Comparison of ENCODE assay signal across 7 mouse cellular contexts in genomic region chr10:82047597-82048459, GRCm38 (mm10). TPM values are rescaled to one million over a fixed set of nuclear protein-coding genes. Genes with fewer than 3 reads are reported as not detected.
DNase-seq lines count a peak whose midpoint lies in the region; ATAC-seq and TF ChIP-seq lines count a peak whose summit lies in the region.

TSS of gene Zfp873 (plus strand) at chr10:82048123.

- peak within 1 kb of the TSS; percentile 86 for H3K27ac ChIP-seq in intestine, postnatal 0 days (ENCODE audit: low read depth, low read length)
- peak within 1 kb of the TSS; percentile 95 for H3K27ac ChIP-seq in midbrain, embryonic 12.5 days (replicated peaks)
- H3K27ac ChIP-seq in small intestine, adult 2 months (ENCODE audit: insufficient read depth, low read depth, low read length), result peak within 1 kb of the TSS; percentile 85

- 0 out of 2 replicates have a peak, but pooled peaks cover 3% of the 10 kb centered on the region for H3K36me3 ChIP-seq in intestine, postnatal 0 days (ENCODE audit: control insufficient read depth, insufficient read depth)
- peaks cover 7% of the 10 kb centered on the region for H3K36me3 ChIP-seq in midbrain, embryonic 12.5 days
- no peaks in the 10 kb centered on the region for H3K36me3 ChIP-seq in small intestine, adult 2 months (ENCODE audit: control insufficient read depth, insufficient read depth, low read length)

- H3K4me2 ChIP-seq in intestine, postnatal 0 days (replicated peaks; ENCODE audit: low read depth), result peak within 1 kb of the TSS; percentile 61
- peak within 1 kb of the TSS; percentile 53 for H3K4me2 ChIP-seq in midbrain, embryonic 12.5 days (replicated peaks)

- H3K9me3 ChIP-seq in intestine, postnatal 0 days (ENCODE audit: control insufficient read depth), result peaks cover 27% of the 10 kb centered on the region
- H3K9me3 ChIP-seq in midbrain, embryonic 12.5 days, result peaks cover 55% of the 10 kb centered on the region

- H3K4me1 ChIP-seq in intestine, postnatal 0 days (replicated peaks; ENCODE audit: control insufficient read depth, insufficient read depth, low read length), result no peaks in the 10 kb centered on the region
- no peaks in the 10 kb centered on the region for H3K4me1 ChIP-seq in midbrain, embryonic 12.5 days
- no peaks in the 10 kb centered on the region for H3K4me1 ChIP-seq in small intestine, adult 2 months (ENCODE audit: control insufficient read depth, insufficient read depth, insufficient read length, low read length)

- 7% methylated on average over 35 of the region's 35 CpGs for WGBS in intestine, postnatal 0 days
- 11% methylated on average over 35 of the region's 35 CpGs for WGBS in midbrain, embryonic 12.5 days
- 7% methylated on average over 35 of the region's 35 CpGs for WGBS in small intestine, adult 2 months

- peak within 1 kb of the TSS; percentile 35 for H3K9ac ChIP-seq in intestine, postnatal 0 days (ENCODE audit: low read depth, low read length)
- peak within 1 kb of the TSS; percentile 82 for H3K9ac ChIP-seq in midbrain, embryonic 12.5 days (replicated peaks)

- no peaks in the 10 kb centered on the region for H3K27me3 ChIP-seq in intestine, postnatal 0 days (replicated peaks; ENCODE audit: control insufficient read depth, insufficient read depth, low read length)
- H3K27me3 ChIP-seq in midbrain, embryonic 12.5 days, result no peaks in the 10 kb centered on the region
- no peaks in the 10 kb centered on the region for H3K27me3 ChIP-seq in small intestine, adult 2 months (ENCODE audit: control insufficient read depth, insufficient read depth, low read length)

- intact Hi-C loops in left cerebral cortex, postnatal 4 days (cut with DNase I), result loop anchor here (10.0 kb wide), 1 partner anchor 77 kb away; the partner anchor contains the start of gene AU041133

- peak; percentile 59 for TF ChIP-seq POLR2A in small intestine, adult 2 months (IDR thresholded peaks at IDR 0.05; ENCODE audit: low read depth, low read length)

- H3K4me3 ChIP-seq in intestine, postnatal 0 days (ENCODE audit: low read depth, low read length), result peak within 1 kb of the TSS; percentile 56
- H3K4me3 ChIP-seq in midbrain, embryonic 12.5 days, result peak within 1 kb of the TSS; percentile 65
- H3K4me3 ChIP-seq in small intestine, adult 2 months (ENCODE audit: low read depth, low read length), result peak within 1 kb of the TSS; percentile 88

- peak; percentile 99 for ATAC-seq in intestine, postnatal 0 days
- ATAC-seq in midbrain, embryonic 12.5 days (ENCODE audit: low FRiP score, low read depth), result peak; percentile 99

- peak; percentile 91 for DNase-seq in adrenal gland, adult 8-10 months
- DNase-seq in embryo, embryonic 11.5 days (ENCODE audit: low read depth, low spot score), result peak; percentile 91
- peak; percentile 65 for DNase-seq in gonadal fat pad, adult 2 months (ENCODE audit: low read depth)
- peak; percentile 95 for DNase-seq in left cerebral cortex, postnatal 4 days

- no peak for TF ChIP-seq CTCF in intestine, postnatal 0 days (IDR thresholded peaks at IDR 0.05; ENCODE audit: low read depth)
- no peak for TF ChIP-seq CTCF in small intestine, adult 2 months (IDR thresholded peaks at IDR 0.05; ENCODE audit: extremely low read depth, insufficient read length, insufficient replicate concordance, low read depth, low read length)

RNA-seq across cellular contexts. Expression of gene Zfp873, which starts in this region (rescaled TPM):
- total RNA-seq in adrenal gland, adult 8-10 months (2022), result 10 to 100 TPM in 2 of 4 experiments, 1 to 10 TPM in 2; 7.0 to 13.5 (median 10.1) TPM
- polyA plus RNA-seq in gonadal fat pad, adult 2 months (2012; rRNA removed), result 2.3 and 2.5 TPM in 2 replicates
- polyA plus RNA-seq in intestine, postnatal 0 days (2015; fragmentation: Nextera tagmentation; extraction: Ambion mirVana), result 4.8 TPM in 2 replicates
- total RNA-seq in left cerebral cortex, postnatal 4 days (2021), result 10 to 100 TPM; 15.5 to 16.8 TPM
- polyA plus RNA-seq in midbrain, embryonic 12.5 days (2016; fragmentation: Nextera tagmentation; extraction: Ambion mirVana), result 16.5 and 18.3 TPM in 2 replicates
- 0.23 and 0.71 TPM in 2 replicates for polyA plus RNA-seq in small intestine, adult 2 months (2012; rRNA removed)

Comparison
In these comparisons a context has a peak if more than half of its experiments do, and no peak if none do; other contexts are left out.
1. Peak in every context shown above with its lines: DNase-seq, ATAC-seq, H3K4me3 ChIP-seq and H3K27ac ChIP-seq.